Mouse (Mus musculus) cerebellum, adult 9-10 months (tissue): Measurements from ENCODE around the gene Usp27x.
A peak's percentile ranks its signal among the peaks of the same experiment; 100 is the strongest.

Experiments
- DNase-seq: peaks from one replicate; pipeline ENCODE4 v3.0.0; 2022

Gene Usp27x

GRCm38 (mm10) chrX:7375716-7376480 is at the start of gene Usp27x:
TSS of gene Usp27x (minus strand) at chrX:7375830.
- peak; percentile 79 for DNase-seq

- DNase-seq: peak; percentile 77
Observed at GRCm38 (mm10) chrX:7422691-7423111, 47.1 kb upstream of the Usp27x start.

GRCm38 (mm10) chrX:7422166-7422565 is 46.5 kb upstream of the Usp27x start:
- peak; percentile 12 for DNase-seq

- DNase-seq: peak; percentile 63
Observed at GRCm38 (mm10) chrX:7421016-7421415, 45.4 kb upstream of the Usp27x start.

GRCm38 (mm10) chrX:7416178-7416871 is 40.7 kb upstream of the Usp27x start:
- DNase-seq: no peak

- no peak for DNase-seq
Observed at GRCm38 (mm10) chrX:7415308-7415707, 39.7 kb upstream of the Usp27x start.

GRCm38 (mm10) chrX:7412239-7413033 is 36.8 kb upstream of the Usp27x start:
- DNase-seq: no peak

- peak; percentile 25 for DNase-seq
Observed at GRCm38 (mm10) chrX:7376586-7376985, 956 bp upstream of the Usp27x start.

- no peak for DNase-seq
Observed at GRCm38 (mm10) chrX:7375322-7375715, 311 bp downstream of the Usp27x start.

- DNase-seq: no peak
Observed at GRCm38 (mm10) chrX:7325455-7325854, 50.2 kb downstream of the Usp27x start.

- peak; percentile 68 for DNase-seq
Observed at GRCm38 (mm10) chrX:7322288-7322687, 53.3 kb downstream of the Usp27x start.
